Mouse (Mus musculus) hematopoietic multipotent progenitor cell, adult 10-12 weeks (in vitro differentiated cells): Measurements from ENCODE around the gene Bach1. TPM values are rescaled to one million over a fixed set of nuclear protein-coding genes. Genes with fewer than 3 reads are reported as not detected.

ENCODE experiments used
- polyA plus RNA-seq: library from polyadenylated mRNA; stranded (reverse); fragments of >175 nt; gene quantifications from 2 replicates; pipeline ENCODE4 v1.2.3, GENCODE M21; 2012; ENCODE audit warnings: low replicate concordance

Bach1 gene
- 12.2 and 18.7 TPM in 2 replicates for polyA plus RNA-seq

DNA sequence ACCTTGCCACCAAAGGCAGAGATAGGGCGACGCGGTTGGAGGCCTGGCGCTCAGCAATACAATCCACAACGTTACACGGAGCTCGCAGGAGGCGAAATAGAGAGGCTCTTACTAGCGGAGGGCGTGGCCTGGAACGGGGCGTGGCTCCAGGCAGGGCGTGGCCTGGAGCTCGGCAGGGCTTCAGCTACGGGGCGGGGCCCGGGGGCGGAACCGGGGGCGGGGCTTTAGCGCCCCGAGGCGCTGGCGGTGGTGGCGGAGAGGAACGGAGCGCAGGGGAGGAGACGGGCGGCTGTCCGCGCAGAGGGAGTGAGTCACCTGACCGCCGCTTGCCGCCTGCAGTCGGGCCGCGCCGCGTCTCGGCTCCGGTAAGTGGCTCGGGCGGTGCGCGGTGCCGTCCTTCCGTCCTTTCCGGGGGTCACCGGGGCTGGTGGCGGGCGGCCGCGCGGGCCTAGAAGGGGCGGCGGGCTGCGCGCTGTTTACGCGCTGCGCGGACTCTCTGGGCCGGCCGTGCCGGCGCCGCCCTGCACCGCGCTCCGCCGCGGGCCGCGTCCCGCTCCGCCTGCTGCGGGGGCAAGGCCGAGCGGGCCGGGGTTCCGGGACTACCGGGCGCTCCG is at the start of gene Bach1:
Bach1 (plus strand) TSS at position 254 of the 614 bp plus-strand sequence.

Other genes with a start within 250 kb of the Bach1 start
- 8.3 and 26.4 TPM in 2 replicates for gene Usp16, start 244.2 kb upstream of the Bach1 start, polyA plus RNA-seq
- gene Cct8, start 203.1 kb upstream of the Bach1 start, polyA plus RNA-seq = 29.1 and 35.0 TPM in 2 replicates
- not detected in 2 replicates for gene Map3k7cl, start 145.6 kb upstream of the Bach1 start, polyA plus RNA-seq